Mouse (Mus musculus) 3T3-L1 (cell line): ENCODE measurements around the gene Prkg2.

Experiments
- DNase-seq: peaks from one replicate; pipeline ENCODE4 v3.0.0-alpha.2; 2015; ENCODE audit warnings: low read depth, low spot score

Gene Prkg2

GRCm38 (mm10) chr5:99036596-99037441 lies at the start of gene Prkg2:
TSS of gene Prkg2 (minus strand) at chr5:99037351.
- no peak for DNase-seq

GRCm38 (mm10) chr5:99083955-99084354 lies 46.8 kb upstream of the Prkg2 start:
- DNase-seq = no peak

DNA sequence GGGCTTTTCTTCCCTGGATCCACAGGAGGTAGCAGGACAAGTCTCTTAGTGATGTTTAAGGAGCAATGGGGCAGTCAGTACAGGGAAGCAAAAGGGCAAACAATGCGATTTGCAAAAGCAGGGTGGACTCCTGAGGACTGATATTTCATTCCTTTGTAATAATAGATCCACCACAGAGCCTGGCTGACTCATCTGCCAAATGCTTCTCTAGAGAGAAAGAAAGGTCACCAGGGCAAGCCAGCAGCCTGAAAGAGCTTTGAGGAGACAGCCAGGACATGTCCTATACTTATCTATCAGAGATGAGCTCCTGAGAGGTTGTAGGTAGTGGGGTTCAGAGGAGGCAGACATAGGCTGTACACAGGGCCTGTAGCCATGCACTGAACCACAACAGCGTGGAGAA lies 41.2 kb upstream of the Prkg2 start:
- DNase-seq = peak; percentile 62

- no peak for DNase-seq
Observed at GRCm38 (mm10) chr5:99068391-99068790, 31.2 kb upstream of the Prkg2 start.

DNA sequence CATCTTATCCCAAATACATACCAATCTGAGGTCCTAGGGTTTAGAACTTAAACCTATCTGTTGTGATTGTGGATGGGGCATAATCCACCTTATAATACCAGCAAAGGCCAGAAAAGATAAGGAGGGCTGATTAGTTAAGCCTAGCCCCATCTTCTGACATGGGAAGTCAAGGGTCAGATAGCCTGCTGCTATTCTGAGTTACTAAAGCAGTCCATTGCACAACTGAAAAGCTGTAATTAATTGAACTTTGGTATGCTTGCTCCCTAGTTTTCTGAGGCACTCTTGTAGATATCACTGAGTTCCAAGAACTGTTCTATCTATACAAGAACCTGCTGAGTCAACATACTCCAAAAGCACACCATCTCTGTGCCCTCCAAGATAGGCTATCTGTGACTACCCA lies 25.4 kb upstream of the Prkg2 start:
- DNase-seq = no peak

GRCm38 (mm10) chr5:99039021-99039420 lies 1.9 kb upstream of the Prkg2 start:
- no peak for DNase-seq

- no peak for DNase-seq
Observed at GRCm38 (mm10) chr5:99037442-99037811, 276 bp upstream of the Prkg2 start.

- no peak for DNase-seq
Observed at GRCm38 (mm10) chr5:99035961-99036360, 1.2 kb downstream of the Prkg2 start.

DNA sequence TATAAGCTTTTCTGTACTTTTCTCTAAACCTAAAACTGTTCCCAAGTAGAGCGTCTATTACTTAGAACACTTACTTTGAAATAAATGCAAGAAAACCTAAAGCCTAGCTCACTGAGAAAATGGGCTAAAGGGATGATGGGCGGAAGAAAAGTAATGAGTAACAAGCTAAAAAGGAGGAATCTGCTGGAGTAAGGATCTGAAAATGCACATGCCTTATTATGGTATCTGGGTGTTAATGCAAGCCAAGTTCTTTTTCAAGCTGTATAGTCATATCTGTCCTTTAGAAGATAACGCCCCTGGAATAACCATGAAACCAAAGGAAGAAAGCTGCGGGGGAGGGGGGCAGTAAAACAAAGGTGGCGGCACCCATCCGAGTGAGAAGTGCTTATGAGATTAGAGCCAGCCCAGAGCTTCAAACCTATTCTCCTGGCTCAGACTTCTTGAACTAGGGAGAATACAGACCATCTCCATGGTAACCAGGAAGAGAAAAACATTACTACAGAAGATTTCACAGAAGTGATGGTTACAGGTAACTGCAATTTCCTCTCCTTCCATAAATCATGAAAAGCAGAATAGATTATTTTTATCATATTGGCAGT lies 5.5 kb downstream of the Prkg2 start:
- no peak for DNase-seq

GRCm38 (mm10) chr5:99026343-99026742 lies 10.8 kb downstream of the Prkg2 start:
- DNase-seq = peak; percentile 23

DNA sequence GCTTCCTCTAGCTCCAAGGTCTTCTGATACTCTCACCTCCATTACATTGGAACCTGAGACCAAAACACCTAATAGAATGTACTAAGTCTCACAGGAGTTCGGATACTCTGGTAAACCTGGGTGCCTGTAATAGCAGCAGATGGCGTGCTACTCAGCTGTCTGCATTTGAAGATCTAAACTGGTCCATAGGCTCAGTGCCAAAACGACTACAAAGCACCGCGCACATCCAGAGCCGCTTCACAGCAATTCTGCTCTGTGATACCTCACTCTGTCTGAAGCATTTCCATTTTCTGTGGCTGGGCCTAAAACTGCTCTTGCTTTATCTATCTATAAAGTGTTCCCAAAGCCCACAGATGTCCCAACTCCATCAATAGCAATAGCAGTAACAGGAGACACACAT lies 17.4 kb downstream of the Prkg2 start:
- DNase-seq = no peak

- DNase-seq = no peak
Observed at GRCm38 (mm10) chr5:99015140-99015539, 22.0 kb downstream of the Prkg2 start.

GRCm38 (mm10) chr5:99010448-99011151 lies 26.6 kb downstream of the Prkg2 start:
- no peak for DNase-seq

DNA sequence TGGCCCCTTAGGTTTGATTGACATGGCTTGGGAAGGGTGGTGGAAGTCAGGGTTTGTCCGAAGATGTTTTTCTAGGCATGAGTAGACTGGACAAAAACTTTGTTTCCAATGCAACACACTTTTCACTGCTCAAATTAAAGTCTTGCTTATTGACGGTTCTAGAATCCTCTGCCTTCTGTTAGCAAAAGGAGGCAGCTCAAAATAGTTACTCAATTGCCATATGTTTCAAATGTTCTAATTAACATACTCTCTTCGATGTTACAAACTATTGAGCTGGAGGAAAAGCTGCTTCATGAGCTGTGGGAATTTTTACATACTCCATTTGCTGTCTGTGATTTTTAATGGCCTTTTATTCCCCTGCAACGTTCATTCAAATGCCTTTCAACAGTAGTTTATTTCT lies 39.0 kb downstream of the Prkg2 start:
- DNase-seq = no peak

DNA sequence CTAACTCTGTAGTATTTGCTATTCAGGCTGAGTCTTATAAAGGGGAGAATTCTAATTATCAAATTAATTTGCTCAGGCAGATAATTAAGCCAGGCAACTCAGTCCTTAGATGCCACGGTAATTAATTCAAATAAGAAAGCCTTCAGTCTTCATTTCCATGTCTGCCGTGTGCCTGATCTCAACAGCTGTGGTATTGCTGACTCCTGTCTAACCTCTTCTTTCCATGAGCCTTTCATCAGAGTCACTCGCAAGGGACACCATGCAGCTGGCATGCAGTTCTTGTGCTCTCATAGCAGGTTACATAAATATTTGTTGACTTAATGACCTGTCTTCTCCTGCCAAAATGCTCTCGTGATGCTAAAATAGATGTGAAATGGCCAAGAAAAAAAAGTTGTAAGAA lies 41.4 kb downstream of the Prkg2 start:
- DNase-seq = no peak

- no peak for DNase-seq
Observed at GRCm38 (mm10) chr5:98991600-98991999, 45.6 kb downstream of the Prkg2 start.

DNA sequence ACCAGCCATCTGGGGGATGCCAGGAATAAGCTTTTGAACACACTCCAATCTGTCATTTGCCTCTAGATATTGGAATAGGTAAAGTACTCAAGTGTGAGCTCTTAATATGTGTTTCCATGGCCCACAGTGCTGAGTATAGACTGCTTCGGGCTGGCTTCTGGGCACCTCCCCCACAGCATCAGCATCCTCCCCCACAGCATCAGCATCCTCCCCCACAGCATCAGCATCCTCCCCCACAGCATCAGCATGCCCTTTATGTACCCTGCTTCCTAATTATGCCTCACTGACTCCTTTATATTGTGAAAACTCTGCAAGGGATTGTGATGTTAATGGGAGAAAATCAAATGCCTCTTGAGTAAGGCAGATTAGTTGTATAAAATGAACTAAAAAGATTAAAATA lies 49.5 kb downstream of the Prkg2 start:
- no peak for DNase-seq

- DNase-seq = no peak
Observed at GRCm38 (mm10) chr5:98987116-98987515, 50.0 kb downstream of the Prkg2 start.

- no peak for DNase-seq
Observed at GRCm38 (mm10) chr5:98986459-98986858, 50.7 kb downstream of the Prkg2 start.

- peak; percentile 3 for DNase-seq
Observed at GRCm38 (mm10) chr5:98986011-98986410, 51.1 kb downstream of the Prkg2 start.

GRCm38 (mm10) chr5:98985077-98985476 lies 52.1 kb downstream of the Prkg2 start:
- no peak for DNase-seq

DNA sequence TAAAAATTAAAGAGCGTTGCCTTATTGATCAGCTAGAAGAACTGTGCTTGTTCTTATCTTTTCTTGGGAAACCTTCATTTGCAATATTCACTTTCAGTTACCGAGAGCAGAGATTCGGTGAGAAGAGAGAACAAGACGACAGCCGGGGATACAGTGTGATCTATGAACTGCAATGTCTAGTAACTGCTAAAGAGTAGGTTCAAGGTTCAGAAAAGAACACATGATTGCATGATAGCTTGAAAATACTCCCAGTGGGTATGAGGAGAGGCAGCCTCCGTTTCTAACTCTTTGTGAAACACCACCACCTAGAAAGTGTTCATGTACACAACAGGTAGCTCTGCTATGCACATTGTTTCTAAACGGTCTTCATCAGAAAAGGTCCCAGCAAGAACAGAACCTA lies 55.8 kb downstream of the Prkg2 start:
- no peak for DNase-seq

GRCm38 (mm10) chr5:98978316-98978715 lies 58.8 kb downstream of the Prkg2 start:
- no peak for DNase-seq
